Mouse (Mus musculus) embryonic facial prominence, embryonic 13.5 days (tissue): Measurements from ENCODE around the gene Igfals. TPM values are rescaled to one million over a fixed set of nuclear protein-coding genes. Genes with fewer than 3 reads are reported as not detected.

Experiments used
- ATAC-seq: fragments of 200-750 bp; cut with Nextera tagmentation; 2 replicates; pipeline ENCODE4 v1.8.0; 2017; ENCODE audit warnings: low read depth; ENCODE audit not compliant: insufficient number of reproducible peaks, insufficient read depth, low FRiP score, low TSS enrichment
- H3K27ac ChIP-seq: fragments of 300-500 bp; sonication (generic); 2 replicates; pipeline ENCODE4 v1.5.1; 2015; ENCODE audit warnings: moderate library complexity, mild to moderate bottlenecking, inconsistent platforms
- H3K27me3 ChIP-seq: fragments of 300-500 bp; sonication (generic); 2 replicates; pipeline ENCODE4 v1.6.1; 2015; ENCODE audit warnings: mild to moderate bottlenecking, inconsistent platforms
- H3K36me3 ChIP-seq: fragments of 300-500 bp; sonication (generic); 2 replicates; pipeline ENCODE4 v1.6.1; 2015; ENCODE audit warnings: mild to moderate bottlenecking, inconsistent platforms
- H3K4me1 ChIP-seq: fragments of 300-500 bp; sonication (generic); 2 replicates; pipeline ENCODE4 v1.6.1; 2015; ENCODE audit warnings: inconsistent platforms
- H3K4me2 ChIP-seq: fragments of 300-500 bp; sonication (generic); 2 replicates; pipeline ENCODE4 v1.6.1; 2015; ENCODE audit warnings: moderate library complexity, mild to moderate bottlenecking, inconsistent platforms
- H3K4me3 ChIP-seq: fragments of 300-500 bp; sonication (generic); 2 replicates; pipeline ENCODE4 v1.5.1; 2015; ENCODE audit warnings: mild to moderate bottlenecking, inconsistent platforms
- H3K9ac ChIP-seq: fragments of 300-500 bp; sonication (generic); 2 replicates; pipeline ENCODE4 v1.6.1; 2015; ENCODE audit warnings: mild to moderate bottlenecking, inconsistent platforms
- H3K9me3 ChIP-seq: fragments of 300-500 bp; sonication (generic); 2 replicates; pipeline ENCODE4 v1.6.1; 2016; ENCODE audit warnings: inconsistent platforms
- WGBS: fragments of 180-500 bp; shearing (Covaris S2); methylation state at CpG from one replicate; pipeline ENCODE4 v1.1.7; 2015; ENCODE audit warnings: mixed read lengths; 5-methylcytosine and 5-hydroxymethylcytosine counted together
- polyA plus RNA-seq: library from polyadenylated mRNA; unstranded; fragments of >200 nt; fragmentation: Nextera tagmentation; extraction: Ambion mirVana; gene quantifications from 2 replicates; pipeline ENCODE4 v1.2.1, GENCODE M21; 2015

The Igfals gene
- polyA plus RNA-seq, 1 experiment from 2014 or later, result 0.42 TPM

GRCm38 (mm10) chr17:24849733-24850064, 16.1 kb upstream of the Igfals start:
- Histone ChIP-seq H3K9me3 (no peaks in the 10 kb centered on the region), H3K4me3 (peak overlapping the region; percentile 76), H3K27me3 (peaks cover 16% of the 10 kb centered on the region), H3K4me2 (peak overlapping the region; percentile 86), H3K36me3 (peaks cover 15% of the 10 kb centered on the region), H3K4me1 (peaks cover 17% of the 10 kb centered on the region), H3K27ac (peak overlapping the region; percentile 88), H3K9ac (peak overlapping the region; percentile 82)
- under 1% methylated on average over 21 of the region's 21 CpGs for WGBS
- peak; percentile 45; the same call in 1 of the 2 replicates for ATAC-seq

GRCm38 (mm10) chr17:24850065-24850772, 15.6 kb upstream of the Igfals start, which contains the start of gene Fahd1:
Fahd1 (minus strand) TSS chr17:24850364.
- ATAC-seq, result peak; percentile 99
- Histone ChIP-seq H3K4me2 (peak within 1 kb of the TSS; percentile 86), H3K9me3 (no peaks in the 10 kb centered on the region), H3K9ac (peak within 1 kb of the TSS; percentile 82), H3K4me3 (peak within 1 kb of the TSS; percentile 76), H3K4me1 (peaks cover 17% of the 10 kb centered on the region), H3K27ac (peak within 1 kb of the TSS; percentile 88), H3K36me3 (peaks cover 17% of the 10 kb centered on the region), H3K27me3 (peaks cover 14% of the 10 kb centered on the region)
- WGBS, result under 1% methylated on average over 58 of the region's 58 CpGs

- H3K4me1 ChIP-seq, result peaks cover 17% of the 10 kb centered on the region
- H3K4me3 ChIP-seq, result peak overlapping the region; percentile 76
- H3K27ac ChIP-seq, result no peak overlapping the region
- peaks cover 22% of the 10 kb centered on the region for H3K36me3 ChIP-seq
- 1% methylated on average over 20 of the region's 20 CpGs for WGBS
- peaks cover 14% of the 10 kb centered on the region for H3K27me3 ChIP-seq
- H3K4me2 ChIP-seq, result peak overlapping the region; percentile 86
- ATAC-seq, result no peak
- no peaks in the 10 kb centered on the region for H3K9me3 ChIP-seq
- peak overlapping the region; percentile 73 for H3K9ac ChIP-seq
Measured at GRCm38 (mm10) chr17:24850773-24851127, 15.0 kb upstream of the Igfals start.

GRCm38 (mm10) chr17:24851381-24852125, 14.2 kb upstream of the Igfals start:
- WGBS, result 75% methylated on average over 10 of the region's 10 CpGs
- H3K27ac ChIP-seq, result no peak overlapping the region
- peaks cover 30% of the 10 kb centered on the region for H3K36me3 ChIP-seq
- peaks cover 14% of the 10 kb centered on the region for H3K27me3 ChIP-seq
- H3K9ac ChIP-seq, result peak overlapping the region; percentile 73; the same call in 1 of the 2 replicates
- ATAC-seq, result no peak
- H3K4me3 ChIP-seq, result peak overlapping the region; percentile 76
- H3K4me2 ChIP-seq, result peak overlapping the region; percentile 86
- H3K4me1 ChIP-seq, result peaks cover 17% of the 10 kb centered on the region
- H3K9me3 ChIP-seq, result no peaks in the 10 kb centered on the region

GRCm38 (mm10) chr17:24855838-24856464, 9.8 kb upstream of the Igfals start:
- no peak for ATAC-seq
- no peak overlapping the region for H3K4me3 ChIP-seq
- H3K4me1 ChIP-seq, result peaks cover 9% of the 10 kb centered on the region
- no peak overlapping the region for H3K27ac ChIP-seq
- WGBS, result 73% methylated on average over 3 of the region's 3 CpGs
- H3K9ac ChIP-seq, result no peak overlapping the region
- H3K36me3 ChIP-seq, result peaks cover 50% of the 10 kb centered on the region
- no peaks in the 10 kb centered on the region for H3K9me3 ChIP-seq
- peaks cover 9% of the 10 kb centered on the region for H3K27me3 ChIP-seq
- no peak overlapping the region for H3K4me2 ChIP-seq

GRCm38 (mm10) chr17:24856589-24856988, 9.2 kb upstream of the Igfals start:
- no peaks in the 10 kb centered on the region for H3K9me3 ChIP-seq
- no peak overlapping the region for H3K4me3 ChIP-seq
- peaks cover 56% of the 10 kb centered on the region for H3K36me3 ChIP-seq
- peaks cover 2% of the 10 kb centered on the region; the same call in 1 of the 2 replicates for H3K4me1 ChIP-seq
- no peak overlapping the region for H3K4me2 ChIP-seq
- no peak for ATAC-seq
- H3K9ac ChIP-seq, result no peak overlapping the region; the same call in 1 of the 2 replicates
- WGBS, result 89% methylated on average over 13 of the region's 13 CpGs
- H3K27ac ChIP-seq, result no peak overlapping the region
- H3K27me3 ChIP-seq, result peaks cover 3% of the 10 kb centered on the region

- H3K9me3 ChIP-seq, result no peaks in the 10 kb centered on the region
- H3K4me2 ChIP-seq, result no peak overlapping the region
- H3K27ac ChIP-seq, result no peak overlapping the region
- ATAC-seq, result no peak; the same call in 1 of the 2 replicates
- no peaks in the 10 kb centered on the region for H3K27me3 ChIP-seq
- no peaks in the 10 kb centered on the region for H3K4me1 ChIP-seq
- no peak overlapping the region for H3K9ac ChIP-seq
- H3K4me3 ChIP-seq, result no peak overlapping the region
- peaks cover 69% of the 10 kb centered on the region for H3K36me3 ChIP-seq
- WGBS, result 79% methylated on average over 8 of the region's 8 CpGs
Measured at GRCm38 (mm10) chr17:24857831-24858470, 7.8 kb upstream of the Igfals start.

- WGBS, result 89% methylated on average over 6 of the region's 6 CpGs
- no peaks in the 10 kb centered on the region for H3K9me3 ChIP-seq
- H3K9ac ChIP-seq, result no peak overlapping the region
- H3K27me3 ChIP-seq, result no peaks in the 10 kb centered on the region
- no peak overlapping the region for H3K4me3 ChIP-seq
- no peak overlapping the region for H3K4me2 ChIP-seq
- H3K4me1 ChIP-seq, result no peaks in the 10 kb centered on the region
- no peak for ATAC-seq
- peaks cover 66% of the 10 kb centered on the region for H3K36me3 ChIP-seq
- no peak overlapping the region for H3K27ac ChIP-seq
Measured at GRCm38 (mm10) chr17:24858967-24859366, 6.8 kb upstream of the Igfals start.

GRCm38 (mm10) chr17:24860076-24860475, 5.7 kb upstream of the Igfals start:
- no peak for ATAC-seq
- 90% methylated on average over 8 of the region's 8 CpGs for WGBS
- Histone ChIP-seq H3K36me3 (peaks cover 60% of the 10 kb centered on the region), H3K4me3 (no peak overlapping the region), H3K27me3 (no peaks in the 10 kb centered on the region), H3K9me3 (no peaks in the 10 kb centered on the region), H3K9ac (0 out of 2 replicates have a peak overlapping the region, but pooled peaks have one; percentile 1), H3K4me1 (no peaks in the 10 kb centered on the region), H3K4me2 (no peak overlapping the region), H3K27ac (no peak overlapping the region)

- no peak overlapping the region for H3K4me3 ChIP-seq
- H3K27ac ChIP-seq, result no peak overlapping the region
- no peaks in the 10 kb centered on the region for H3K4me1 ChIP-seq
- no peaks in the 10 kb centered on the region for H3K9me3 ChIP-seq
- H3K27me3 ChIP-seq, result no peaks in the 10 kb centered on the region
- ATAC-seq, result no peak
- WGBS, result 95% methylated on average over 3 of the region's 3 CpGs
- H3K9ac ChIP-seq, result no peak overlapping the region
- H3K36me3 ChIP-seq, result peaks cover 52% of the 10 kb centered on the region
- no peak overlapping the region for H3K4me2 ChIP-seq
Measured at GRCm38 (mm10) chr17:24861785-24862184, 4.0 kb upstream of the Igfals start.

GRCm38 (mm10) chr17:24867914-24868313, 2.1 kb downstream of the Igfals start:
- no peak overlapping the region for H3K27ac ChIP-seq

More at GRCm38 (mm10) chr17:24867914-24868313, 2.1 kb downstream of the Igfals start:
- H3K27me3 ChIP-seq, result no peaks in the 10 kb centered on the region
- no peaks in the 10 kb centered on the region for H3K4me1 ChIP-seq
- H3K9ac ChIP-seq, result no peak overlapping the region
- no peak for ATAC-seq
- WGBS, result 93% methylated on average over 10 of the region's 10 CpGs
- H3K4me2 ChIP-seq, result no peak overlapping the region
- no peak overlapping the region for H3K4me3 ChIP-seq
- peaks cover 16% of the 10 kb centered on the region for H3K36me3 ChIP-seq
- H3K9me3 ChIP-seq, result no peaks in the 10 kb centered on the region
